Mouse (Mus musculus): ENCODE results near the gene Spcs2. TPM values are rescaled to one million over a fixed set of nuclear protein-coding genes. Genes with fewer than 3 reads are reported as not detected.

Spcs2 gene
- total and polyA plus RNA-seq, 3 experiments, result 203 to 272 (median 232) TPM

- Histone ChIP-seq H3K79me2 (replicated peaks; ENCODE audit: control insufficient read depth, extremely low read depth, insufficient read depth, poor library complexity, severe bottlenecking) (no peaks in the 10 kb centered on the region), H3K27me3 (replicated peaks) (no peaks in the 10 kb centered on the region), H3K4me3 (replicated peaks in 1 of 3; ENCODE audit: low read depth in 2 of 3, low read length in 2 of 3, poor library complexity in 1 of 3) (no peak overlapping the region), H3K9me3 (replicated peaks; ENCODE audit: low read length) (peaks cover 23% of the 10 kb centered on the region), H3K27ac (ENCODE audit: insufficient read depth, low read depth) (no peak overlapping the region; the same call in 1 of the 2 replicates), H3K36me3 (replicated peaks in 1 of 2; ENCODE audit: control insufficient read depth in 1 of 2, insufficient read depth in 1 of 2, low read length in 1 of 2) (no peaks in the 10 kb centered on the region), H3K4me2 (ENCODE audit: insufficient read depth, low read depth, poor library complexity, severe bottlenecking) (no peak overlapping the region), H3K9ac (ENCODE audit: insufficient read depth, low read depth) (no peak overlapping the region), H3K4me1 (ENCODE audit: control insufficient read depth in 1 of 2, insufficient read depth in 2 of 2) (peaks cover 15 to 41% of the 10 kb centered on the region in 2 experiments)
- dilution Hi-C loops (cut with MboI; ENCODE audit: extremely low pct_ligation_motif_present, extremely low pct_unique_long_range_greater_than_20kb, low sequenced_read_pairs), result no loop called here
- TF ChIP-seq ETS1 (conservative IDR thresholded peaks at IDR 0.05; ENCODE audit: low read depth, low read length) (peak; percentile 48; the same call in 1 of the 2 replicates), MEF2A (IDR thresholded peaks at IDR 0.05; ENCODE audit: borderline replicate concordance, low read depth, low read length) (no peak), BHLHE40 (IDR thresholded peaks at IDR 0.05; ENCODE audit: low read depth, low read length) (0 out of 2 replicates have a peak, but pooled peaks have one; percentile 7)
- peak; percentile 31 for DNase-seq (ENCODE audit: extremely low read depth)
- in situ Hi-C loops (cut with MboI; ENCODE audit: low pct_ligation_motif_present, low pct_unique_long_range_greater_than_20kb, low sequenced_read_pairs), result no loop called here
Observed at GRCm38 (mm10) chr7:99794096-99794495, 69.2 kb downstream of the Spcs2 start.

GRCm38 (mm10) chr7:99790816-99791215, 72.4 kb downstream of the Spcs2 start:
- Histone ChIP-seq H3K4me3 (replicated peaks in 1 of 3; ENCODE audit: low read depth in 2 of 3, low read length in 2 of 3, poor library complexity in 1 of 3) (no peak overlapping the region), H3K27ac (ENCODE audit: insufficient read depth, low read depth) (no peak overlapping the region), H3K4me1 (ENCODE audit: control insufficient read depth in 1 of 2, insufficient read depth in 2 of 2) (peaks cover 10 to 34% of the 10 kb centered on the region in 2 experiments; a peak in 3 of 4 replicates), H3K4me2 (ENCODE audit: insufficient read depth, low read depth, poor library complexity, severe bottlenecking) (no peak overlapping the region), H3K27me3 (replicated peaks) (no peaks in the 10 kb centered on the region), H3K9me3 (replicated peaks; ENCODE audit: low read length) (peaks cover 23% of the 10 kb centered on the region), H3K79me2 (replicated peaks; ENCODE audit: control insufficient read depth, extremely low read depth, insufficient read depth, poor library complexity, severe bottlenecking) (no peaks in the 10 kb centered on the region), H3K9ac (ENCODE audit: insufficient read depth, low read depth) (no peak overlapping the region), H3K36me3 (replicated peaks in 1 of 2; ENCODE audit: control insufficient read depth in 1 of 2, insufficient read depth in 1 of 2, low read length in 1 of 2) (no peaks in the 10 kb centered on the region)
- no peak for TF ChIP-seq E2F4 (IDR thresholded peaks at IDR 0.05; ENCODE audit: insufficient replicate concordance, low read depth, low read length)
- TF ChIP-seq CHD2 (IDR thresholded peaks at IDR 0.05; ENCODE audit: low read length), result no peak
- TF ChIP-seq EP300 (IDR thresholded peaks at IDR 0.05; ENCODE audit: low read length), result no peak
- no peak for TF ChIP-seq TCF12 (IDR thresholded peaks at IDR 0.05; ENCODE audit: low read depth, low read length)
- no peak for TF ChIP-seq ZC3H11A (IDR thresholded peaks at IDR 0.05; ENCODE audit: low read depth, low read length)
- no peak for TF ChIP-seq SIN3A (IDR thresholded peaks at IDR 0.05; ENCODE audit: low read length)
- TF ChIP-seq RAD21 (IDR thresholded peaks at IDR 0.05; ENCODE audit: low read depth, low read length), result no peak
- TF ChIP-seq ELF1 (IDR thresholded peaks at IDR 0.05; ENCODE audit: low read depth, low read length), result no peak
- no peak for TF ChIP-seq HCFC1 (IDR thresholded peaks at IDR 0.05; ENCODE audit: low read depth, low read length)
- TF ChIP-seq MAFK (IDR thresholded peaks at IDR 0.05; ENCODE audit: insufficient replicate concordance, low read length), result no peak
- TF ChIP-seq USF2 (conservative IDR thresholded peaks at IDR 0.05; ENCODE audit: low read depth, low read length), result no peak
- TF ChIP-seq RCOR1 (conservative IDR thresholded peaks at IDR 0.05; ENCODE audit: low read depth, low read length), result no peak
- no peak for TF ChIP-seq PAX5 (IDR thresholded peaks at IDR 0.05; ENCODE audit: low read length)
- TF ChIP-seq MXI1 (IDR thresholded peaks at IDR 0.05; ENCODE audit: low read depth, low read length), result no peak
- no peak for TF ChIP-seq POLR2A (IDR thresholded peaks at IDR 0.05; ENCODE audit: low read depth, low read length)
- no peak for TF ChIP-seq CHD1 (IDR thresholded peaks at IDR 0.05; ENCODE audit: low read depth, low read length)
- in situ Hi-C loops (cut with MboI; ENCODE audit: low pct_ligation_motif_present, low pct_unique_long_range_greater_than_20kb, low sequenced_read_pairs), result no loop called here
- dilution Hi-C loops (cut with MboI; ENCODE audit: extremely low pct_ligation_motif_present, extremely low pct_unique_long_range_greater_than_20kb, low sequenced_read_pairs), result no loop called here
- DNase-seq (ENCODE audit: extremely low read depth), result no peak
